20 mouse cellular contexts compared by ENCODE assay signal in the genomic region with DNA sequence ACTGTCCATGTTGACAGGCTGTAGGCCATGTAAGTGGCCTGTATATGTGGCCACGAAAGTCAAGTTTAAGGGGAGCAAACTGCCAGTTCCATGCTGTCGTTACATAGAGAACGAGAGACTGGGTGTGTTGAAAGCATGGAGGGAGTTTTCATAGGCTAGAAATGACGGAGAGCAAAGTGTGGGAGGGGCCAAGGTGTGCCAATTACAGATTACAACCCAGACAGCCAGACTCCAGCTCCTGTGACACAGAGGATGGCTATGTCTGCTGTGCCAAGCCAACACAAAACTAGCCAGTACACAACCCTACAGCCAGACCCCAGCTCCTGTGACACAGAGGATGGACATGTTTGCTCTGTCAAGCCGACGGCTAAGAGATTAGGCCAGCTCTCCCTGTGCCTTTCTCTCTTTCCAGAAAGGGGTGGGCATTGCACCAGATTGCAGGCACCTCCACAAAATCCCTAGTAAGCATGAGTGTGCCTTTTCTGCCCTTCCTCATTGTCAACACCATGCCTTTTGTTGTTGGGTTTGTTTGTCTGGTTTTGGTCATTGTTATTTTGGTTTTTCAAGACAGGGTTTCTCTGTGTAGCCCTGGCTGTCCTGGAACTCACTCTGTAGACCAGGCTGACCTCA. TPM values are rescaled to one million over a fixed set of nuclear protein-coding genes. Genes with fewer than 3 reads are reported as not detected.
DNase-seq lines count a peak whose midpoint lies in the region; ATAC-seq and TF ChIP-seq lines count a peak whose summit lies in the region.
"Had no signal": no experiment of that assay in that cellular context is flagged by ENCODE, and none has a peak within 500 bp of the region (broad histone marks: within the 10 kb centered on the region; RNA-seq: fewer than 3 reads in every experiment).

No protein-coding gene starts in this region.

- no peak for TF ChIP-seq CTCF in bone marrow, adult 2 months (IDR thresholded peaks at IDR 0.05; ENCODE audit: control insufficient read depth, insufficient read depth, low read length)

- H3K9me3 ChIP-seq in liver, embryonic 13.5 days (replicated peaks): no peaks in the 10 kb centered on the region
- H3K9me3 ChIP-seq in forebrain, embryonic 16.5 days (ENCODE audit: control insufficient read depth, low read length): no peaks in the 10 kb centered on the region
- no peaks in the 10 kb centered on the region for H3K9me3 ChIP-seq in kidney, embryonic 16.5 days (ENCODE audit: low read length)
- H3K9me3 ChIP-seq: embryonic facial prominence, embryonic 15.5 days; hindbrain, embryonic 12.5 days; midbrain, embryonic 15.5 days had no signal

- no peak for TF ChIP-seq POLR2A in bone marrow, adult 2 months (IDR thresholded peaks at IDR 0.05; ENCODE audit: borderline replicate concordance, control insufficient read depth, low read depth, low read length)

- H3K9ac ChIP-seq in liver, embryonic 13.5 days: peak overlapping the region; percentile 44
- H3K9ac ChIP-seq in forebrain, embryonic 16.5 days (replicated peaks; ENCODE audit: low read depth, low read length): no peak overlapping the region
- H3K9ac ChIP-seq in kidney, embryonic 16.5 days (replicated peaks; ENCODE audit: low read length): no peak overlapping the region
- H3K9ac ChIP-seq: embryonic facial prominence, embryonic 15.5 days; hindbrain, embryonic 12.5 days; midbrain, embryonic 15.5 days had no signal

- 0 out of 2 replicates have a peak overlapping the region, but pooled peaks have one; percentile 1 for H3K4me2 ChIP-seq in liver, embryonic 13.5 days
- no peak overlapping the region for H3K4me2 ChIP-seq in forebrain, embryonic 16.5 days (ENCODE audit: low read length)
- H3K4me2 ChIP-seq in kidney, embryonic 16.5 days (replicated peaks; ENCODE audit: low read depth, low read length): no peak overlapping the region
- H3K4me2 ChIP-seq: embryonic facial prominence, embryonic 15.5 days; hindbrain, embryonic 12.5 days; midbrain, embryonic 15.5 days had no signal

- DNase-seq in c-Kit-positive CD71-positive TER-119-positive erythroid progenitor cells, embryonic 14.5 days (ENCODE audit: low spot score): peak; percentile 43
- peak; percentile 48 for DNase-seq in liver, embryonic 13.5 days
- no peak for DNase-seq in ovary, postnatal 36 days (ENCODE audit: low spot score)
- DNase-seq: adrenal gland, adult 2 months; cerebellum, adult 9-10 months; heart, postnatal 10 days; kidney, postnatal 36 days; layer of hippocampus, postnatal 36 days; lung, adult 2 months; right cerebral cortex, adult 18-20 months; thymus, adult 2 months had no signal

- H3K27ac ChIP-seq in bone marrow, adult 2 months (ENCODE audit: control insufficient read depth, insufficient read depth, low read depth, low read length, poor library complexity): 0 out of 2 replicates have a peak overlapping the region, but pooled peaks have one; percentile 30
- H3K27ac ChIP-seq in liver, embryonic 13.5 days: peak overlapping the region; percentile 76
- H3K27ac ChIP-seq in forebrain, embryonic 16.5 days (ENCODE audit: low read length): no peak overlapping the region
- no peak overlapping the region for H3K27ac ChIP-seq in kidney, embryonic 16.5 days (ENCODE audit: low read length)
- H3K27ac ChIP-seq: embryonic facial prominence, embryonic 15.5 days; hindbrain, embryonic 12.5 days; midbrain, embryonic 15.5 days had no signal

- H3K36me3 ChIP-seq in liver, embryonic 13.5 days: peaks cover 44% of the 10 kb centered on the region
- H3K36me3 ChIP-seq in forebrain, embryonic 16.5 days (ENCODE audit: control insufficient read depth, insufficient read depth): peaks cover 5% of the 10 kb centered on the region; the same call in 1 of the 2 replicates
- H3K36me3 ChIP-seq in kidney, embryonic 16.5 days (ENCODE audit: insufficient read depth, low read length): peaks cover 16% of the 10 kb centered on the region; the same call in 1 of the 2 replicates

- H3K27me3 ChIP-seq in liver, embryonic 13.5 days: no peaks in the 10 kb centered on the region
- H3K27me3 ChIP-seq in forebrain, embryonic 16.5 days (replicated peaks; ENCODE audit: control insufficient read depth, insufficient read depth, low read length): no peaks in the 10 kb centered on the region
- no peaks in the 10 kb centered on the region for H3K27me3 ChIP-seq in kidney, embryonic 16.5 days (ENCODE audit: insufficient read depth, low read length)
- H3K27me3 ChIP-seq: embryonic facial prominence, embryonic 15.5 days; hindbrain, embryonic 12.5 days; midbrain, embryonic 15.5 days; Patski had no signal

- peak; percentile 83 for ATAC-seq in liver, embryonic 13.5 days (ENCODE audit: low read depth)
- ATAC-seq in megakaryocyte progenitor cell, adult 5-6 weeks (replicated peaks; ENCODE audit: poor library complexity): peak; percentile 39; the same call in 1 of the 2 replicates
- no peak for ATAC-seq in forebrain, embryonic 16.5 days
- no peak for ATAC-seq in kidney, embryonic 16.5 days (ENCODE audit: low FRiP score, low TSS enrichment)
- ATAC-seq: intestine, postnatal 0 days; midbrain, embryonic 15.5 days; Patski had no signal

- H3K4me1 ChIP-seq in bone marrow, adult 2 months (ENCODE audit: control insufficient read depth, insufficient read depth, low read length): no peaks in the 10 kb centered on the region; the same call in 1 of the 2 replicates
- peaks cover 61% of the 10 kb centered on the region for H3K4me1 ChIP-seq in liver, embryonic 13.5 days (replicated peaks)
- H3K4me1 ChIP-seq in forebrain, embryonic 16.5 days (replicated peaks; ENCODE audit: control insufficient read depth, insufficient read depth, low read length): peaks cover 2% of the 10 kb centered on the region
- H3K4me1 ChIP-seq in kidney, embryonic 16.5 days (ENCODE audit: insufficient read depth, low read length): no peaks in the 10 kb centered on the region
- H3K4me1 ChIP-seq: hindbrain, embryonic 12.5 days; midbrain, embryonic 15.5 days had no signal

- WGBS in bone marrow, adult 2 months: 81% methylated on average over 6 of the region's 6 CpGs
- 71% methylated on average over 6 of the region's 6 CpGs for WGBS in liver, embryonic 13.5 days (ENCODE audit: insufficient replicate concordance)
- WGBS in forebrain, embryonic 16.5 days: 89% methylated on average over 6 of the region's 6 CpGs
- WGBS in kidney, embryonic 16.5 days: 81% methylated on average over 6 of the region's 6 CpGs

- no peak overlapping the region for H3K4me3 ChIP-seq in bone marrow, adult 2 months (replicated peaks; ENCODE audit: control insufficient read depth, low read depth, low read length)
- no peak overlapping the region for H3K4me3 ChIP-seq in liver, embryonic 13.5 days (replicated peaks)
- H3K4me3 ChIP-seq in forebrain, embryonic 16.5 days (replicated peaks; ENCODE audit: low read length): no peak overlapping the region
- H3K4me3 ChIP-seq in kidney, embryonic 16.5 days (ENCODE audit: low read length): no peak overlapping the region
- H3K4me3 ChIP-seq: embryonic facial prominence, embryonic 15.5 days; hindbrain, embryonic 12.5 days; midbrain, embryonic 15.5 days had no signal

RNA-seq across cellular contexts. Expression of gene Agpat4, which starts 30.8 kb away (rescaled TPM):
- 30.2 and 30.3 TPM in 2 replicates for polyA plus RNA-seq in bone marrow, adult 2 months (2011; ENCODE audit: insufficient read depth, insufficient read length, low replicate concordance, missing spikeins)
- 27.3 and 28.7 TPM in 2 replicates for polyA plus RNA-seq in liver, embryonic 13.5 days (2015; fragmentation: Nextera tagmentation; extraction: Ambion mirVana)
- 0.81 and 1.7 TPM in 2 replicates for total RNA-seq in megakaryocyte progenitor cell, adult 5-6 weeks (2015)
- 0.54 and 2.6 TPM in 2 replicates for total RNA-seq in megakaryocyte progenitor cell, adult 5-6 weeks (2017)
- polyA plus RNA-seq in forebrain, embryonic 16.5 days (2015; fragmentation: Nextera tagmentation; extraction: Ambion mirVana): 49.1 and 57.6 TPM in 2 replicates
- polyA plus RNA-seq in kidney, embryonic 16.5 days (2015; fragmentation: Nextera tagmentation; extraction: Ambion mirVana): 38.3 and 39.8 TPM in 2 replicates

Comparison
In these comparisons a context has a peak if more than half of its experiments do, and no peak if none do; other contexts are left out.
1. H3K27ac ChIP-seq: peak in bone marrow, adult 2 months (single experiment) and liver, embryonic 13.5 days (single experiment); none in forebrain, embryonic 16.5 days (single experiment) and kidney, embryonic 16.5 days (single experiment).
2. ATAC-seq: peak in liver, embryonic 13.5 days (single experiment) and megakaryocyte progenitor cell, adult 5-6 weeks (single experiment); none in forebrain, embryonic 16.5 days (single experiment) and kidney, embryonic 16.5 days (single experiment).